Mouse (Mus musculus) stomach, postnatal 0 days (tissue): ENCODE measurements around the gene Zfp275. TPM values are rescaled to one million over a fixed set of nuclear protein-coding genes. Genes with fewer than 3 reads are reported as not detected.

Experiments used
- ATAC-seq: fragments of 200-750 bp; cut with Nextera tagmentation; 2 replicates; pipeline ENCODE4 v1.8.0; 2017; ENCODE audit not compliant: low FRiP score, low TSS enrichment
- DNase-seq: peaks from one replicate; pipeline ENCODE4 v3.0.0-alpha.2; 2016; ENCODE audit warnings: low spot score
- H3K27ac ChIP-seq: fragments of 300-500 bp; sonication (generic); replicated peaks from 2 replicates; pipeline ENCODE4 v1.5.1; 2014; ENCODE audit warnings: mild to moderate bottlenecking, control low read depth
- H3K27me3 ChIP-seq: fragments of 300-500 bp; sonication (generic); 2 replicates; pipeline ENCODE4 v1.6.1; 2014; ENCODE audit warnings: low read length; ENCODE audit not compliant: control insufficient read depth, insufficient read depth
- H3K36me3 ChIP-seq: fragments of 300-500 bp; sonication (generic); 2 replicates; pipeline ENCODE4 v1.6.1; 2014; ENCODE audit warnings: low read length, mixed read lengths; ENCODE audit not compliant: control insufficient read depth, insufficient read depth
- H3K4me1 ChIP-seq: fragments of 300-500 bp; sonication (generic); replicated peaks from 2 replicates; pipeline ENCODE4 v1.6.1; 2014; ENCODE audit warnings: antibody characterized with exemption; ENCODE audit not compliant: control insufficient read depth, insufficient read depth
- H3K4me2 ChIP-seq: fragments of 300-500 bp; sonication (generic); replicated peaks from 2 replicates; pipeline ENCODE4 v1.6.1; 2014; ENCODE audit warnings: low read depth, mild to moderate bottlenecking, control low read depth, moderate library complexity
- H3K4me3 ChIP-seq: fragments of 300-500 bp; sonication (generic); 2 replicates; pipeline ENCODE4 v1.5.1; 2014; ENCODE audit warnings: low read depth, low read length, control low read depth
- H3K9ac ChIP-seq: fragments of 300-500 bp; sonication (generic); 2 replicates; pipeline ENCODE4 v1.6.1; 2014; ENCODE audit warnings: mild to moderate bottlenecking, low read length, control low read depth, mixed read lengths
- H3K9me3 ChIP-seq: fragments of 300-500 bp; sonication (generic); 2 replicates; pipeline ENCODE4 v1.6.1; 2016; ENCODE audit warnings: low read length; ENCODE audit not compliant: control insufficient read depth
- CTCF ChIP-seq: IDR thresholded peaks from 2 replicates; pipeline ENCODE4 v1.5.1; 2016; ENCODE audit warnings: antibody characterized with exemption, low read depth, mild to moderate bottlenecking, moderate library complexity
- EP300 ChIP-seq: optimal IDR thresholded peaks from 2 replicates; pipeline ENCODE3; 2016; ENCODE audit warnings: antibody characterized with exemption
- WGBS: fragments of 180-500 bp; shearing (Covaris S2); extraction: QIAGEN DNeasy Blood & Tissue Kit; methylation state at CpG from one replicate; pipeline ENCODE4 v1.1.7; 2014; 5-methylcytosine and 5-hydroxymethylcytosine counted together
- polyA plus RNA-seq: library from polyadenylated mRNA; unstranded; fragments of >200 nt; fragmentation: Nextera tagmentation; extraction: Ambion mirVana; gene quantifications from 2 replicates; pipeline ENCODE4 v1.2.1, GENCODE M21; 2015

Zfp275 gene
- polyA plus RNA-seq, 1 experiment from 2014 or later = 2.6 TPM

GRCm38 (mm10) chrX:73333548-73333947, 8.9 kb upstream of the Zfp275 start:
- no peaks in the 10 kb centered on the region for H3K36me3 ChIP-seq
- no peak for ATAC-seq

GRCm38 (mm10) chrX:73336740-73337139, 5.7 kb upstream of the Zfp275 start, which contains the start of gene Gm45015:
Gene Gm45015 (minus strand): TSS chrX:73336840.
- no peak for ATAC-seq
- H3K4me2 ChIP-seq = no peak within 1 kb of the TSS
- no peaks in the 10 kb centered on the region for H3K9me3 ChIP-seq
- whole genome bisulfite sequencing = 79% methylated on average over 4 of the region's 4 CpGs
- no peak within 1 kb of the TSS for H3K4me3 ChIP-seq
- no peaks in the 10 kb centered on the region for H3K27me3 ChIP-seq
- DNase-seq = no peak
- H3K36me3 ChIP-seq = no peaks in the 10 kb centered on the region
- no peak for TF ChIP-seq CTCF
- TF ChIP-seq EP300 = no peak
- no peak within 1 kb of the TSS for H3K27ac ChIP-seq
- no peaks in the 10 kb centered on the region for H3K4me1 ChIP-seq
- H3K9ac ChIP-seq = no peak within 1 kb of the TSS

More at GRCm38 (mm10) chrX:73333548-73333947, 8.9 kb upstream of the Zfp275 start:
- H3K9me3 ChIP-seq = no peaks in the 10 kb centered on the region
- no peak overlapping the region for H3K4me2 ChIP-seq
- H3K27ac ChIP-seq = no peak overlapping the region
- no peaks in the 10 kb centered on the region for H3K27me3 ChIP-seq
- TF ChIP-seq CTCF (no peak), EP300 (no peak)
- no peak overlapping the region for H3K9ac ChIP-seq
- no peaks in the 10 kb centered on the region for H3K4me1 ChIP-seq
- no peak for DNase-seq
- no peak overlapping the region for H3K4me3 ChIP-seq

GRCm38 (mm10) chrX:73341473-73341872, 948 bp upstream of the Zfp275 start:
- WGBS = 67% methylated on average over 1 of the region's 1 CpGs

GRCm38 (mm10) chrX:73342068-73342467, 353 bp upstream of the Zfp275 start:
- Histone ChIP-seq H3K4me2 (peak overlapping the region; percentile 58), H3K4me3 (peak overlapping the region; percentile 55), H3K27ac (no peak overlapping the region), H3K9ac (no peak overlapping the region), H3K9me3 (no peaks in the 10 kb centered on the region), H3K4me1 (no peaks in the 10 kb centered on the region), H3K36me3 (no peaks in the 10 kb centered on the region), H3K27me3 (no peaks in the 10 kb centered on the region)
- DNase-seq = no peak
- peak; percentile 6; the same call in 1 of the 2 replicates for ATAC-seq
- TF ChIP-seq CTCF (no peak), EP300 (no peak)
- 28% methylated on average over 3 of the region's 3 CpGs for WGBS

More at GRCm38 (mm10) chrX:73341473-73341872, 948 bp upstream of the Zfp275 start:
- TF ChIP-seq CTCF (no peak), EP300 (no peak)
- no peaks in the 10 kb centered on the region for H3K4me1 ChIP-seq
- no peak overlapping the region for H3K4me2 ChIP-seq
- H3K4me3 ChIP-seq = no peak overlapping the region
- DNase-seq (no peak), ATAC-seq (no peak)
- H3K9ac ChIP-seq = no peak overlapping the region
- no peak overlapping the region for H3K27ac ChIP-seq
- no peaks in the 10 kb centered on the region for H3K27me3 ChIP-seq
- no peaks in the 10 kb centered on the region for H3K9me3 ChIP-seq
- no peaks in the 10 kb centered on the region for H3K36me3 ChIP-seq

- Histone ChIP-seq H3K27me3 (no peaks in the 10 kb centered on the region), H3K4me3 (peak overlapping the region; percentile 55), H3K4me2 (peak overlapping the region; percentile 58), H3K4me1 (no peaks in the 10 kb centered on the region), H3K27ac (peak overlapping the region; percentile 61), H3K36me3 (no peaks in the 10 kb centered on the region), H3K9ac (peak overlapping the region; percentile 66), H3K9me3 (no peaks in the 10 kb centered on the region)
- no peak for TF ChIP-seq CTCF
- TF ChIP-seq EP300 = no peak
- DNase-seq (no peak), ATAC-seq (0 out of 2 replicates have a peak, but pooled peaks have one; percentile 6)
- WGBS = 23% methylated on average over 14 of the region's 15 CpGs
Observed at GRCm38 (mm10) chrX:73342941-73343735, 717 bp downstream of the Zfp275 start.

- no peaks in the 10 kb centered on the region for H3K36me3 ChIP-seq
- TF ChIP-seq CTCF (no peak), EP300 (no peak)
- 58% methylated on average over 1 of the region's 1 CpGs for WGBS
- no peak overlapping the region for H3K4me2 ChIP-seq
- DNase-seq (no peak), ATAC-seq (no peak)
- no peak overlapping the region for H3K9ac ChIP-seq
- no peak overlapping the region for H3K4me3 ChIP-seq
- H3K27ac ChIP-seq = no peak overlapping the region
- H3K9me3 ChIP-seq = no peaks in the 10 kb centered on the region
- H3K27me3 ChIP-seq = no peaks in the 10 kb centered on the region
- no peaks in the 10 kb centered on the region for H3K4me1 ChIP-seq
Observed at GRCm38 (mm10) chrX:73343802-73344201, 1.4 kb downstream of the Zfp275 start.
